Mouse (Mus musculus): ENCODE measurements around the gene Gm9999.

DNA sequence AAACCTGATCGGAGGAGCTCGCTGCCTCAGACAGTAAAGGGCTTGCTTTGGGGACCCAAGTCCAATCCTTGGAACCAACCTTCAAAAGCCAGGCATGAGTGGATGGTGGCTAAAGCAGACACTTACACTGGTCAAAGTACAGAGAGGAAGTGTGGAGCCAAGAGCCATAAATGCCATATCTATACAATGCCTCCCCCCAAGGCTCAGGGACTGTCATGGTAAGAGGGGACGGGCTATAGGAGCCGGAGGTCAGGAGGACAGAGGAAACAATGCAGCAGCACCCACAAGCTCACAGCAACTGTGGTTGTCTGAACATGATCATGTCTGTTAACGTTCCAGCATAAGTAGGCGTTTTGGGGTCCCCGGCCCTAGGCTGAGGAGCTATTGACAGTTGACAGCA, 41.1 kb downstream of the Gm9999 start:
- TF ChIP-seq POLR2A (IDR thresholded peaks at IDR 0.05; ENCODE audit: insufficient read depth, low read depth, low read length) = no peak
- TF ChIP-seq CTCF (IDR thresholded peaks at IDR 0.05) = no peak
